Mouse (Mus musculus): Measurements from ENCODE around the gene Adm2. TPM values are rescaled to one million over a fixed set of nuclear protein-coding genes. Genes with fewer than 3 reads are reported as not detected.

The Adm2 gene
- not detected for total RNA-seq (2021)
- long read RNA-seq, experiment 1: 0 reads
- long read RNA-seq, experiment 2: 0 reads

DNA sequence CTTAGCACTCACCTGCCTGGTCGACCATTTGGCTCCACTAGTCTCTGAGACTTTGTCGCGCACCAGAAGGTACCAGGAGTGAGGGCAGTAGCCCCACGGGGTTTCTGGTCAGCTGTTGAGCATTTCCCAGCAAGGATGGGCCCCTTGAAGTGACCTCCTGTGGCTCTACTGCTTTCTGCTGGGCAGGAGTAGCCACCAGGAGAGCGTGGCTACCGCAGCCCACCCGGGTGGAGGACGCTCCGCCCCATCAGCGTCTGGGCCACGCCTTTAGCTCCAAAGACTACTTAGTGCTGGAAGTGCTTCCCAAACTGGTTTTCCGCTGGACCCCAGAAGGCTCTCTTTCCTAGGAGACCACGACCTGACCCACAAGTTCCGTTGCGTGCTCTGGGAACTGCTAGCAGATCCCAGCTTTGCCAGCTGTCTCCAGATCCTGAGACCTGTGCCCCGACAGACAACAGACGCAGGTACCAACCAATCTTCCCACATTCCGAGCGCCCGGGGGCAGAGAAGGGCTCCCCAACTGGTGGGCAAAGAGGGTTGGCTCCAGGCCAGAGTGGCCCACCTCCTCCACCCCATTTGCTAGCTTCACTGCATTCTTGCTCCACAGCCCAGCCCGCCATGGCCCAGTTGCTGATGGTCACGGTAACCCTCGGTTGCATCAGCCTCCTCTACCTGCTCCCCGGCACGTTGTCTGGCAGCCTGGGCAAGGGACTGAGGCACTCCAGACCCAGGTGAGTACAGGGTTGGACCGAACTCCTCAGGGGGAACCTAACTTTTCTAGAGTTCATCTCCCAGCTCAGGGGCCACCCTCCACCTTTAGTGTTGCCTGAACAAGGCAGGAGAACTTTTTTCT lies at the start of gene Adm2:
Gene Adm2, plus strand, starts transcription at position 51 of the 853 bp plus-strand sequence.
- DNase-seq (ENCODE audit: low spot score in 2 of 2): no peak

- no peak for DNase-seq (ENCODE audit: low spot score in 2 of 2)
These were observed 47.0 kb upstream of the Adm2 start for GRCm38 (mm10) chr15:89275497-89275896.

DNA sequence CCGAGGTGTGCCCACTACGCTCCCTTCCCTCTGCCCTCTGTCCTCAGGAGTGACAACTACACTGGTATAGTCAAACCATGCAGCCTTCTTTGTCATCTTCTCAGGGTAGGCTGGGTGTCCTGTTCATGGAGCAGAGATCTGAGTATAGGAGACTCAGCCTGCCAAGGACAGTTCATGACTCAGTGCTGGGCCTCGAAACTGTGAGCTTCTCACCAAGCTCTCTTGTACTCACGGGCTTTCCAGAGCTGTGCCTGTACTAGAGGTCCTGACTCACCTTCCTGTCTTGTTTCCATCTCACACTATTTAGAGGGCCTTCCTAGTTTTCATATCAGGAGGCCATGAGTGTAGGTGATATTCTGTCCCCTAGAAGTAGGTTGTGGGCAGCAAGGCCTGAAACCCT lies 45.2 kb upstream of the Adm2 start:
- no peak for DNase-seq (ENCODE audit: low spot score in 2 of 2)

- no peak for DNase-seq (ENCODE audit: low spot score in 2 of 2)
These were observed 40.0 kb upstream of the Adm2 start for GRCm38 (mm10) chr15:89282546-89282945.

- DNase-seq (ENCODE audit: low spot score in 2 of 2): no peak
These were observed 38.4 kb upstream of the Adm2 start for GRCm38 (mm10) chr15:89284094-89284493.

GRCm38 (mm10) chr15:89285004-89285403 lies 37.5 kb upstream of the Adm2 start:
- DNase-seq (ENCODE audit: low spot score in 2 of 2): no peak

DNA sequence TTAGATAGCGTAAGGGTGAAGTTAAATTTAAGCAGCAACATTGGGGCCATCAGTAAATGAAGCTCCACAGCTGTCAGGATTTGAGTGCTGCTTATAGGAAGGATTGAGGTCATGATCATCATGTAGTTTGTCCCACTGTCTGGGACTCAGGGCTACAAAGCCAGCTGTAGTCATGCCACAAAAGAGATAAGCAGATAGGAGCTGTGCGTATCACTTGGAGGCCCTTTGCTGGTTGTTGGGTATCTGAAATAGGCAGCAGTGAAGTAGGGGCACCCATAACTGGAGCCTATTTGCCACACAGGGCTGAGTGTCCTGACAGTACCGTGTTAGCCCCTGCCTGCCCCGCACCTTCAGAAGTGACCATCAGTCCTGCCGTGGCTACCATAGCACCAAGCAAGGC lies 37.0 kb upstream of the Adm2 start:
- DNase-seq (ENCODE audit: low spot score in 2 of 2): no peak

GRCm38 (mm10) chr15:89286114-89286513 lies 36.4 kb upstream of the Adm2 start:
- DNase-seq (ENCODE audit: low spot score in 2 of 2): no peak

- DNase-seq (ENCODE audit: low spot score in 2 of 2): no peak
These were observed 35.9 kb upstream of the Adm2 start for GRCm38 (mm10) chr15:89286582-89286981.

- no peak for DNase-seq (ENCODE audit: low spot score in 2 of 2)
These were observed 34.2 kb upstream of the Adm2 start for GRCm38 (mm10) chr15:89288227-89288767.

DNA sequence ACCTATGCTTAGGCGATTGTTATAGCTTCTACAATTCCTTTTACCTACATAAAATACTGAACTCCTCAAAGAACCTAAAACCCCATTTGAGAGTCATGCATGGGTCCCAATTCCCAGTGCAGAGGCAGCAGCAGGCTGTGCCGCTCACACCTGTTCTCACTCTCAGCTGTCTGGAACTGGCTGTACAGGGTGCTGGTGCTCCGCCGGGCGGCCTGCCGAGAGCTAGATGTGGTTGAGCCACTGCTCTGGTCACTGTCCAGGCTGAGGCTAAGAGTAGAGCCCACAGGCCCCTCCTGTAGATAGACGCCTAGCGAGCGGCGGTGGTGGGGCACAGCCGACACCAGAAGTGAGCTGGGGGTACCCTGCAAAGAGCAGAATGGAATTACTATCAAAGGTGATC lies 33.1 kb upstream of the Adm2 start:
- DNase-seq (ENCODE audit: low spot score in 2 of 2): no peak

DNA sequence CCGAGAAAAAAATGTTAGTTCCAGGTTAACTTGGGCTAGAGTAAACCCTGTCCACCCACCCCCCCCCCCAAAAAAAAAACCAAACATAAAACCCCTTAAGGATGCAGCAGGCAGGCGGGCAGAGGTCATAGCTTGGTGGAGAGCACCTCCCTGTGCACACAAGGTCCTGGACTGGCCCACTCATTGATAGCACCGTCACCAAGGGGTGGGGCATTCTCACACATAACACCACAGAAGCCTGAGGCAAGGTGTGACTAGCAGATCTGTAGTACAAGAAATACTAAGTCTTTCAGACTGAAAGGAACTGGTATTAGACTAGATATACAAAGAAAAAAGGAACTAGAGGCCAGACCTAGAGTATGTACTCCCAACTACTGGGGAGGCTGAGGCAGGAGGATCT lies 31.0 kb upstream of the Adm2 start:
- DNase-seq (ENCODE audit: low spot score in 2 of 2): no peak

- no peak for DNase-seq (ENCODE audit: low spot score in 2 of 2)
These were observed 29.7 kb upstream of the Adm2 start for GRCm38 (mm10) chr15:89292795-89293194.

DNA sequence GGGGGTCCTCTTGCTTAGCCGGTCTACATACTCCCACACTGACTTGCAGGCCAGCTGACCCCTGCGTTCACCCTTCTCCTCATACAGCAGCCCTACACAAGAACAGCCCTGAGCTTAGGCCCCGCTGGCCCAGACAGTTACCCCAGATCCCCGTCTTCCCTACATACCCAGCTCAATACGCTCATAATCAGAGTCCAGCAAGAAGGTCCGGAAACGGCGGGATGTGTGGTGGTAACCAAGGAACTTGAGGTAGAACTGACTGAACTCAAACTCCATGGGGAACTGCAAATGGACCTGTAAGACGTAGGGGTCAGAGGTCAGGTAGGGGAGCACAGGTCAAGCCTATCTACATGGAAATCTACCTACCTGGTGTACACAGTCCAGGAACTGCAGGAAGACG lies 28.7 kb upstream of the Adm2 start:
- DNase-seq (ENCODE audit: low spot score in 2 of 2): no peak

DNA sequence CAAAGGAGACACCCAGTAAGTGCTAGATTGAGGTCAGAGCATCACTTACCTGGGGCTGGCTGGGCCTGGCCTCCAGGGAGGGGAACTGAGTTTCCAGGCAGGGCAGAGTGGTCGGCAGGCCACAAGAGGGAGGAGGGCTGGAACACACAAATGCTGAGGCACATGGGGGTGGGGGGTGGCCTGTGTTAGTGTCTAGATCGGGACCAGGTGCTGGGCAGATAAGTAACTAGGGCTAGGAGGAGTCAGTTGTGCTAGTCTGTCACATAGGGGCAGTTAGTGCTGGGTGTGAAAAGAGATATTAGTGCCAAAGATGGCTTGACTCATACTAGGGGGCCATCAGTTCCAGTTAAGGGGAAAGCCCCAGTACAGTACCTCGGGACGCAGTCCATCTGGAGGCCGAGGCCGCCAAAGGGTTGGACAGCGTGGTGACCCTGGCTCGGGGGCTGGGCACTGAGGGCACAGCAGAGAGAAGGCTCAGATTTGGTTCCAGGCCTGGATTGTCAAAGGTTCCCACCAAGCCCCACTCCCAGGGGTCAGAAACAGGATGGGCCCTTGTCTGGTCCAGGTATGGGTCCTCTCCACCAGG lies 26.8 kb upstream of the Adm2 start:
- DNase-seq (ENCODE audit: low spot score in 2 of 2): no peak

GRCm38 (mm10) chr15:89296465-89296864 lies 26.1 kb upstream of the Adm2 start:
- DNase-seq (ENCODE audit: low spot score in 2 of 2): no peak

DNA sequence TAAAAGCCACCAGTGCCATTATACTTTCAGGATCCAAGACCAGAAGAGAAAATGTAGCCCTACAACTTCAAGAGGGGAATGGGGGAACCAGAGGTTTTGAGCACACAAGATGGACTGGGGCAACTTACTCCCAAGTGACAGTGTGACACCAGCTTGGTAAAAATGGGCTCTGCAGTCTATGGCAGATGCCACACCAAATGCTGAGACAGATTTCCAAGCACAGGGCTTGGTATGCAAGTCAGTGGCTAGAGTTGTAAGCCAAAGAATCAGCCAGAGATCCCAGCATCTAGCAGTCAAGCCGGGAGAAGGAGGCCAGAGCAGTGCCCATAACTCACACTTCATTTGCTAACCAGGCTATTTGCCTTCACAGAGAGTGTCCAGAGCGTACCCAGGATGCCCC lies 24.8 kb upstream of the Adm2 start:
- DNase-seq (ENCODE audit: low spot score in 2 of 2): no peak

DNA sequence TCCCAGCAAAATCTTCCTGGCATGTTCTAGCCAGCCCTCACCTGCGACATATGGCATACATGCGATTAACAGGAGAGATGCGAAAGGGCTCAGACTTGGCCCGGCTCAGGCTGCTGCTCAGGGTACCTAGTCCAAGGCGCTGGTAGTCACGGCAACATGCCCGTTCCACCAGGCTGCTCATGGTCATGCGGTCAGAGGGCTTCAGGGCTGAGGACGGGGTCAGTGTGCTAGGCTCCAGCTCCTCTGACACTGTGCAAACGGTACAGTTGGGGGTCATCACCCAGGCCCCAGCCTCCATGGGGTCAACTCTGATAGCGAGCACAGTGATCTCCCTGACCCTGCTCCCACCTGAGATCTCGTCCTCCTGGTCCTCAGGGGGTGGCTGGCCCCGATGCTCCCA lies 22.3 kb upstream of the Adm2 start:
- DNase-seq (ENCODE audit: low spot score in 2 of 2): no peak

GRCm38 (mm10) chr15:89300600-89300999 lies 21.9 kb upstream of the Adm2 start:
- no peak for DNase-seq (ENCODE audit: low spot score in 2 of 2)

DNA sequence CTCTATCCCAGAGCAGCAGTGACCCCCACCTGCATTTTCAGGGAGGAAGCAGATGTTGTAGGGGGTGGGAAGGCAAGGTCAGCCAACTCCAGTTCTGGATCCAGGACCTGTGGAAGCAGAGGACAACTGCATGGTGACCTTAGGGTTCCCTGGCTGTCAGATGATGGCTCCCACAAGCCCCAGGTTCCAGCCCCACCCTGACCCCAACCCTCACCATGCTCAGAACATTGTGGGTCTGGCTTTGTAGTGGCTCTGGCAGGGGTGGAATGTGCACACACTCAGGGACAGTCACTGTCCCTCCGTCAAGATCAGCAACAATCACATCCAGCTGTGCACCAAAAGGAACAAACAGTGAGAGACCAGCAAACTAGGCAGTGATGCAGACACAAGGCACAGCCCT lies 16.6 kb upstream of the Adm2 start:
- no peak for DNase-seq (ENCODE audit: low spot score in 2 of 2)

DNA sequence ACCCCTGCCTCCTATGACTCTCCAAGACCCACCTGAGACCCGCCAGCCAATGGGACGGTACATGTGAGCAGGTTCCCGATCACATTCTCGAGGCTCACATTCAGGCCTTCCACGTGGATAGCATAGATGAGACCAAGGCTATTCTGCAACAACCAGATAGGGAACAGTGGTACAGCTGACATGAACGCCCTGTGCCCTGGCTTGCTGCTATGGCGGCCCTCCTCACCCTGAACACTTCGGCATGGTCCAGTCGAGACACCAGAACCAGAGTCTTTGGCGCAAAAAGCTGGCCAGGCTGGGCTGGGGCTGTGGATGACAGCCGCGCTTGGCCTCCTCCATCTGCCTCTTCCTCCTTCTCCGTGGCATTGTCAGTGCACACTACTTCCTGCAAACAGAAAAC lies 15.1 kb upstream of the Adm2 start:
- no peak for DNase-seq (ENCODE audit: low spot score in 2 of 2)

- peak in 1 of 2 experiments; percentile 41 for DNase-seq (ENCODE audit: low spot score in 2 of 2)
These were observed 13.9 kb upstream of the Adm2 start for GRCm38 (mm10) chr15:89308406-89309139.
